Mouse (Mus musculus): ENCODE results near the gene Gm826.

Gene Gm826

GRCm38 (mm10) chr2:160358896-160359295 is 24.9 kb upstream of the Gm826 start:
- in situ Hi-C loops (cut with MboI; ENCODE audit: low pct_unique_long_range_greater_than_20kb in 1 of 2, low sequenced_read_pairs in 2 of 2, unreplicated experiment in 1 of 2) = no loop called here

GRCm38 (mm10) chr2:160357442-160357841 is 23.5 kb upstream of the Gm826 start:
- in situ Hi-C loops (cut with MboI; ENCODE audit: low pct_unique_long_range_greater_than_20kb in 1 of 2, low sequenced_read_pairs in 2 of 2, unreplicated experiment in 1 of 2) = no loop called here

DNA sequence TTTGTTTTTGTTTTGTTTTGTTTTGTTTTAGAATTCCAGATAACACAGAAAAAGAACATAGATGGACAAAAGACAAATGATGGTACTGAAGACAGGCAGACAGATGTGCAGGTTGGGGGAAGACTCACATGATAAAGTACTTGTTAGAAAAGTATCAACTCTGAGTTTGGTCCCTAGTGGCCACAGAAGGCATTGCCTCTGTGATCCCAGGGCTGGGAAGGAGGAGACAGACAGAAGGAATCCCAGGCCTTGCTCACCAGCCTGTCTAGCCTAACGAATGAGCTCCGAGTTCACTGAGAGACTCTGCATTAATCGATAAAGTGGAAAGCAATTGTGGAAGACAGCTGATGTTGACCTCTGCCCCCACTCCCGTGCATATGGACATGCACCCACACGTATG is 22.2 kb upstream of the Gm826 start:
- in situ Hi-C loops (cut with MboI; ENCODE audit: low pct_unique_long_range_greater_than_20kb in 1 of 2, low sequenced_read_pairs in 2 of 2, unreplicated experiment in 1 of 2) = no loop called here

- in situ Hi-C loops (cut with MboI; ENCODE audit: low pct_unique_long_range_greater_than_20kb in 1 of 2, low sequenced_read_pairs in 2 of 2, unreplicated experiment in 1 of 2) = no loop called here
Measured at GRCm38 (mm10) chr2:160354319-160354718, 20.4 kb upstream of the Gm826 start.

GRCm38 (mm10) chr2:160353581-160353980 is 19.6 kb upstream of the Gm826 start:
- in situ Hi-C loops (cut with MboI; ENCODE audit: low pct_unique_long_range_greater_than_20kb in 1 of 2, low sequenced_read_pairs in 2 of 2, unreplicated experiment in 1 of 2) = no loop called here

GRCm38 (mm10) chr2:160351038-160351574 is 17.1 kb upstream of the Gm826 start:
- in situ Hi-C loops (cut with MboI; ENCODE audit: low pct_unique_long_range_greater_than_20kb in 1 of 2, low sequenced_read_pairs in 2 of 2, unreplicated experiment in 1 of 2) = no loop called here

- in situ Hi-C loops (cut with MboI; ENCODE audit: low pct_unique_long_range_greater_than_20kb in 1 of 2, low sequenced_read_pairs in 2 of 2, unreplicated experiment in 1 of 2) = no loop called here
Measured at GRCm38 (mm10) chr2:160349578-160349977, 15.6 kb upstream of the Gm826 start.

DNA sequence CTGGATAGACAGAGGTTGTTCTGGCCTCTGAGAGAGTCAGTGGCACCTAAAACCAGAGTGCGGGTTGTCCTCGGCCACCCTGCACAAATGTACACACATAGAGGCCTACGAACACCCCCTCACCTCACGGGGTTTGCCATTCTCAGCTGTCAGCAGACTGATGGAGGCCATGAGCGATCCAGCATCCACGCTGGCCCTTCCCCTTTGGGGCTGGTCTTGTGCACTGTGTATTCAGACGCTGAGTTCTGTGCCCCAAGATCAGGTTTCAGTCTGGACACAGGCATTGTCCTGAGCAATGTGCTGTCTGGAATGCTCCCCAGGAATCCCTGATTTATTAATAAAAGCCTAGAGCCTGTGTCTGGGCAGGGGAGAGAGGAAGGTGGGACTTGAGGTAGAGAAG is 14.8 kb upstream of the Gm826 start:
- in situ Hi-C loops (cut with MboI; ENCODE audit: low pct_unique_long_range_greater_than_20kb in 1 of 2, low sequenced_read_pairs in 2 of 2, unreplicated experiment in 1 of 2) = no loop called here

GRCm38 (mm10) chr2:160348072-160348604 is 14.2 kb upstream of the Gm826 start:
- in situ Hi-C loops (cut with MboI; ENCODE audit: low pct_unique_long_range_greater_than_20kb in 1 of 2, low sequenced_read_pairs in 2 of 2, unreplicated experiment in 1 of 2) = no loop called here

GRCm38 (mm10) chr2:160345644-160346043 is 11.7 kb upstream of the Gm826 start:
- in situ Hi-C loops (cut with MboI; ENCODE audit: low pct_unique_long_range_greater_than_20kb in 1 of 2, low sequenced_read_pairs in 2 of 2, unreplicated experiment in 1 of 2) = no loop called here

GRCm38 (mm10) chr2:160340121-160340520 is 6.2 kb upstream of the Gm826 start:
- in situ Hi-C loops (cut with MboI; ENCODE audit: low pct_unique_long_range_greater_than_20kb in 1 of 2, low sequenced_read_pairs in 2 of 2, unreplicated experiment in 1 of 2) = no loop called here

DNA sequence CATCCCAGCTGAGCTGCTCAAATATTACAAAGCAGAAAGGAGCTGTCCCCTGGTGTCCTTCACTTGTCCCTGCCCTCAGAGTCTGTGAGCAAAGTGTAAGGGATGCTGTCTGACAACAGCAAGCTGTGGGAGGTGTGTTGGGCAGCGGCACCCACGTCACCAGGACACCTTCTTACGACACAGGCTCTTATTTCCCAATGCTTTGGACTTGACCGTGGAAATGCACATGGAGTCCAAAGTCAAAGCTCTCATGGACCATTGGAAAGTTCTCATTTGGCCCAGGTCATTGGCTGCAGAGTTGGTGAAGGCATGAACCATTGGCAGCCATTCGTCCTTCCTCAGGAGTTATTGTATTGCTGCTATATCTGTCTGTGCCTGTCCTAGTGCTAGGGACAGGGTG is 5.6 kb upstream of the Gm826 start:
- in situ Hi-C loops (cut with MboI; ENCODE audit: low pct_unique_long_range_greater_than_20kb in 1 of 2, low sequenced_read_pairs in 2 of 2, unreplicated experiment in 1 of 2) = no loop called here

- in situ Hi-C loops (cut with MboI; ENCODE audit: low pct_unique_long_range_greater_than_20kb in 1 of 2, low sequenced_read_pairs in 2 of 2, unreplicated experiment in 1 of 2) = no loop called here
Measured at GRCm38 (mm10) chr2:160336053-160336452, 2.1 kb upstream of the Gm826 start.

GRCm38 (mm10) chr2:160335043-160335442 is 1.1 kb upstream of the Gm826 start:
- in situ Hi-C loops (cut with MboI; ENCODE audit: low pct_unique_long_range_greater_than_20kb in 1 of 2, low sequenced_read_pairs in 2 of 2, unreplicated experiment in 1 of 2) = no loop called here

- in situ Hi-C loops (cut with MboI; ENCODE audit: low pct_unique_long_range_greater_than_20kb in 1 of 2, low sequenced_read_pairs in 2 of 2, unreplicated experiment in 1 of 2) = no loop called here
Measured at GRCm38 (mm10) chr2:160332516-160333325, 1.2 kb downstream of the Gm826 start.

- in situ Hi-C loops (cut with MboI; ENCODE audit: low pct_unique_long_range_greater_than_20kb in 1 of 2, low sequenced_read_pairs in 2 of 2, unreplicated experiment in 1 of 2) = no loop called here
Measured at GRCm38 (mm10) chr2:160328886-160329285, 5.1 kb downstream of the Gm826 start.

DNA sequence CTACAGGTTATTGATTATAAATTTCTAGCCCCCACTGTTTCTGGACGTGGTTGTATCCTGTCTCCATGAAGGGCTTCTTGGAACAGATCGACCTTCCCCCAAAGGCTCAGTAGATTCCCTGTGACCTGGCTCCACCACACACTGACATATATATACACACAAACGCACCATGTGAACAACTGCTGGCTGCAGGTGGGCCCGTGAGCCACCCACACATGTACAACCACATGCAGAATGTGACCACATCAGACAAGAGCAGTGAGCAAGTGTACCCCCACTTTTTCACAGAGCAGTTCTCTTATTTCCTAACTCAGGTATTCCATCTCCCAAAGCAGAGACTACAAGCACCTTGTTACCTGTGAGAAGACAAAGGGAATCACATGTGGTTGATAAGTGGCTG is 6.2 kb downstream of the Gm826 start:
- in situ Hi-C loops (cut with MboI; ENCODE audit: low pct_unique_long_range_greater_than_20kb in 1 of 2, low sequenced_read_pairs in 2 of 2, unreplicated experiment in 1 of 2) = no loop called here

DNA sequence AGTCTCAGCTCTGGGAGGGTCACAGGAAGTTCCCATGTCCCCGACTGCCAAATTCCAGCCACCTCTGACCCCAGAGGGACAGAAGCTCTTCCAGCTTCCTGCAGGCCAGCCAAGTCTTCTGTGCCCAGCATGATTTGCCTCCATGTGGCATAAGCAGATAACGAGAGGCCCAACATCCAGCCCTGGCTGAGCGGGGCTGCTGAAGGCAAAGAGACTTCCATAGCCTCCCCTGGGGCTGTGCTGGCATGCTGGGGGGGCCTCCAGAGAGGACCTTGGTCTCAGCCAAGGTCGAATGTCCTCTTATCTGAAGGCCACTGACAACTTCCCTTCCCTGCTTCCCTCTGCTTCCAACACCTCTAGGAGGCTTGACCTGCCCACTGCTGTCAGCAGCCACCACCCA is 6.8 kb downstream of the Gm826 start:
- in situ Hi-C loops (cut with MboI; ENCODE audit: low pct_unique_long_range_greater_than_20kb in 1 of 2, low sequenced_read_pairs in 2 of 2, unreplicated experiment in 1 of 2) = no loop called here

- in situ Hi-C loops (cut with MboI; ENCODE audit: low pct_unique_long_range_greater_than_20kb in 1 of 2, low sequenced_read_pairs in 2 of 2, unreplicated experiment in 1 of 2) = no loop called here
Measured at GRCm38 (mm10) chr2:160325105-160325644, 8.8 kb downstream of the Gm826 start.

GRCm38 (mm10) chr2:160321829-160322228 is 12.1 kb downstream of the Gm826 start:
- in situ Hi-C loops (cut with MboI; ENCODE audit: low pct_unique_long_range_greater_than_20kb in 1 of 2, low sequenced_read_pairs in 2 of 2, unreplicated experiment in 1 of 2) = no loop called here
